Mouse (Mus musculus) forebrain, embryonic 13.5 days (tissue): ENCODE data around the gene Atp1b1. TPM values are rescaled to one million over a fixed set of nuclear protein-coding genes. Genes with fewer than 3 reads are reported as not detected.

ENCODE experiments used
- ATAC-seq: fragments of 200-750 bp; cut with Nextera tagmentation; 2 replicates; pipeline ENCODE4 v1.8.0; 2017
- H3K27ac ChIP-seq: fragments of 300-500 bp; sonication (generic); 2 replicates; pipeline ENCODE4 v1.5.1; 2015; ENCODE audit warnings: inconsistent platforms, mild to moderate bottlenecking, moderate library complexity
- H3K27me3 ChIP-seq: fragments of 300-500 bp; sonication (generic); 2 replicates; pipeline ENCODE4 v1.6.1; 2015; ENCODE audit warnings: mild to moderate bottlenecking, inconsistent platforms
- H3K36me3 ChIP-seq: fragments of 300-500 bp; sonication (generic); 2 replicates; pipeline ENCODE4 v1.6.1; 2015; ENCODE audit warnings: mild to moderate bottlenecking, inconsistent platforms; ENCODE audit not compliant: poor library complexity, severe bottlenecking
- H3K4me1 ChIP-seq: fragments of 300-500 bp; sonication (generic); 2 replicates; pipeline ENCODE4 v1.6.1; 2015; ENCODE audit warnings: inconsistent platforms
- H3K4me2 ChIP-seq: fragments of 300-500 bp; sonication (generic); 2 replicates; pipeline ENCODE4 v1.6.1; 2015; ENCODE audit warnings: inconsistent platforms, mild to moderate bottlenecking, moderate library complexity
- H3K4me3 ChIP-seq: fragments of 300-500 bp; sonication (generic); 2 replicates; pipeline ENCODE4 v1.5.1; 2015; ENCODE audit warnings: mild to moderate bottlenecking, inconsistent platforms
- H3K9ac ChIP-seq: fragments of 300-500 bp; sonication (generic); 2 replicates; pipeline ENCODE4 v1.6.1; 2015; ENCODE audit warnings: mild to moderate bottlenecking, inconsistent platforms
- H3K9me3 ChIP-seq: fragments of 300-500 bp; sonication (generic); replicated peaks from 2 replicates; pipeline ENCODE4 v1.6.1; 2016; ENCODE audit warnings: inconsistent platforms
- WGBS: fragments of 180-500 bp; shearing (Covaris S2); methylation state at CpG from one replicate; pipeline ENCODE4 v1.1.7; 2015; 5-methylcytosine and 5-hydroxymethylcytosine counted together
- polyA plus RNA-seq: library from polyadenylated mRNA; unstranded; fragments of >200 nt; fragmentation: Nextera tagmentation; extraction: Ambion mirVana; gene quantifications from 2 replicates; pipeline ENCODE4 v1.2.1, GENCODE M21; 2015

Atp1b1 gene
- polyA plus RNA-seq: 34.0 and 41.6 TPM in 2 replicates

DNA sequence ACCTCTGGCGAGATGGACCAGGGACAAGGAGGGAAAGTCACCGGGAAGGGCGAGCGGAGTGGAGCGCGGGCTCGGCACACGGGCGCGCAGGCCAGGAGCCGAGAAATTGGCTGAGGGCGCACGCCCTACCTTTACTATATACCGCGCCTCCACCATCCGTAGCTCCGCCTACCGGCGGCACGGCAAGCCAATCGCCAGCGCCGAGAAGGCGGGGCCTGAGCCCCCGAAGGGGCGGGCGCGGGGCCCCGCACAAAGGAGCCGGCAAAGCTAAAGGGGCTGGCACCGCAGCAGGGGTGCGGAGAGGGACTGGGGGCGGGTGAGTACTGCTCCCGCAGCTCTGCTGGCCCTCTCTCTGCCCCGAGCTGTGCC lies at the start of gene Atp1b1:
TSS of gene Atp1b1 (minus strand) at position 111 of the 369 bp plus-strand sequence.
- whole genome bisulfite sequencing: 0% methylated on average over 35 of the region's 35 CpGs
- peaks cover 18% of the 10 kb centered on the region; the same call in 1 of the 2 replicates for H3K27me3 ChIP-seq
- H3K4me2 ChIP-seq: peak within 1 kb of the TSS; percentile 84
- H3K9me3 ChIP-seq: no peaks in the 10 kb centered on the region
- H3K9ac ChIP-seq: peak within 1 kb of the TSS; percentile 81
- peak within 1 kb of the TSS; percentile 66 for H3K4me3 ChIP-seq
- peak within 1 kb of the TSS; percentile 87 for H3K27ac ChIP-seq
- peaks cover 45% of the 10 kb centered on the region for H3K4me1 ChIP-seq
- peaks cover 2% of the 10 kb centered on the region for H3K36me3 ChIP-seq
- ATAC-seq: peak; percentile 96

DNA sequence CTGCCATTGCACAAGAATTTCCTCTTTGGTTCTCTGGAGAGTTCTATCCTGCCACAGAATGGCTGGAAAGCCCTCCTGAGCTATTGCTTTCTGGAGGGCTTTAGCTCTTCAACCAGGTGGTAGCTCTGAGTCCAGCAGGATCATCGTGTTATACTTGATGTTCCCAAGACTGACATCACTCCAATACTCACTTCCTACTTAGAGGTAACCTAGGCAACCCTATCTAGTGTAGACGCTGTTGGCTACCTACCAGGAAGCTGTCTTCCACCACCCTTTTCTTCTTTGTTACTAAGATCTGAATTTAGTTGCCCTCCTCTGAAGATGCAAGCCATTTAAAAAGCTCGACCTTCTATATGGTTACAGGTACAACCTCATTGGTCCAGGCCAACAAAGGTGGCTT lies 46.9 kb upstream of the Atp1b1 start:
- no peaks in the 10 kb centered on the region for H3K9me3 ChIP-seq
- no peaks in the 10 kb centered on the region for H3K36me3 ChIP-seq
- no peak overlapping the region for H3K27ac ChIP-seq
- no peak for ATAC-seq
- H3K4me1 ChIP-seq: 0 out of 2 replicates have a peak, but pooled peaks cover 9% of the 10 kb centered on the region
- H3K4me3 ChIP-seq: no peak overlapping the region
- no peak overlapping the region for H3K4me2 ChIP-seq
- no peak overlapping the region for H3K9ac ChIP-seq
- 88% methylated on average over 3 of the region's 3 CpGs for WGBS
- H3K27me3 ChIP-seq: no peaks in the 10 kb centered on the region

DNA sequence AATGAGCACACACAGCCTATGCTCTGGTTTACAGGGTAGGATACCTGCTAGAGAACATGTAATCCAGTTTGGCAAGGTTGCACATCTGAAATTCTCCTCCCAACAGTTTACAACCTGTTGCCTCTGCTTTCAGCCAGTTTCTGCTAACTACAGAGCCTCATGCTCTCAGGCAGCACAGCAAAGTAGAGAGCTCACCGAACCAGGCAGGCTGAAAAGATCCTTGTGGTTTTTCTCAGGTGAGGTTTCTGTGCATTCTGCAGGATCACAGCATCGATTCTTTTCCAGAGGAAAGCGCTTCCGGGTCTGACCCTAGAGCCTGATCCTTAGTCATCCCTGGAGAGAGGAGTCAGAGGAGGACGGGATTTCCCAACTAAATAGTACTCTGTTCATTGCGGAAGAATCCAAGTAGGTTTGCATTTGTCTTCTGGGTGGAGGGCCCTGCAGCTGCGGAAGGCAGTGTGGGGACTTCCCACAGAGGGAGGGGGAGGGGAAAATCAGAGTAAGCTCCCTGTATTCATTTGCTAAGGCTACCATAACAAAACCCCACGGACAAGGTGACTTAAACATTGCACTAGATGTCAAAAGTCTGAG lies 45.1 kb upstream of the Atp1b1 start:
- 52% methylated on average over 8 of the region's 8 CpGs for WGBS
- 0 out of 2 replicates have a peak, but pooled peaks cover 6% of the 10 kb centered on the region for H3K4me1 ChIP-seq
- ATAC-seq: no peak
- no peak overlapping the region for H3K27ac ChIP-seq
- H3K9me3 ChIP-seq: no peaks in the 10 kb centered on the region
- no peak overlapping the region for H3K9ac ChIP-seq
- no peak overlapping the region for H3K4me2 ChIP-seq
- no peaks in the 10 kb centered on the region for H3K36me3 ChIP-seq
- no peaks in the 10 kb centered on the region for H3K27me3 ChIP-seq
- no peak overlapping the region for H3K4me3 ChIP-seq

GRCm38 (mm10) chr1:164502231-164502630 lies 44.1 kb upstream of the Atp1b1 start:
- H3K27ac ChIP-seq: no peak overlapping the region
- 83% methylated on average over 7 of the region's 7 CpGs for WGBS
- no peaks in the 10 kb centered on the region for H3K36me3 ChIP-seq
- no peak overlapping the region for H3K4me2 ChIP-seq
- H3K27me3 ChIP-seq: no peaks in the 10 kb centered on the region
- H3K4me3 ChIP-seq: no peak overlapping the region
- H3K9ac ChIP-seq: no peak overlapping the region
- ATAC-seq: no peak
- H3K4me1 ChIP-seq: no peaks in the 10 kb centered on the region
- no peaks in the 10 kb centered on the region for H3K9me3 ChIP-seq

GRCm38 (mm10) chr1:164494741-164495512 lies 36.8 kb upstream of the Atp1b1 start:
- 66% methylated on average over 8 of the region's 8 CpGs for WGBS
- no peak overlapping the region for H3K4me3 ChIP-seq
- ATAC-seq: no peak

GRCm38 (mm10) chr1:164494215-164494614 lies 36.1 kb upstream of the Atp1b1 start:
- no peaks in the 10 kb centered on the region for H3K9me3 ChIP-seq
- no peaks in the 10 kb centered on the region for H3K4me1 ChIP-seq
- WGBS: 62% methylated on average over 4 of the region's 4 CpGs
- no peaks in the 10 kb centered on the region for H3K36me3 ChIP-seq
- H3K27me3 ChIP-seq: no peaks in the 10 kb centered on the region
- H3K4me2 ChIP-seq: no peak overlapping the region
- H3K9ac ChIP-seq: no peak overlapping the region
- no peak overlapping the region for H3K4me3 ChIP-seq
- no peak for ATAC-seq
- no peak overlapping the region for H3K27ac ChIP-seq

More at GRCm38 (mm10) chr1:164494741-164495512, 36.8 kb upstream of the Atp1b1 start:
- H3K27ac ChIP-seq: no peak overlapping the region
- no peak overlapping the region for H3K4me2 ChIP-seq
- H3K9me3 ChIP-seq: no peaks in the 10 kb centered on the region
- H3K27me3 ChIP-seq: no peaks in the 10 kb centered on the region
- H3K9ac ChIP-seq: no peak overlapping the region
- no peaks in the 10 kb centered on the region for H3K4me1 ChIP-seq
- no peaks in the 10 kb centered on the region for H3K36me3 ChIP-seq

DNA sequence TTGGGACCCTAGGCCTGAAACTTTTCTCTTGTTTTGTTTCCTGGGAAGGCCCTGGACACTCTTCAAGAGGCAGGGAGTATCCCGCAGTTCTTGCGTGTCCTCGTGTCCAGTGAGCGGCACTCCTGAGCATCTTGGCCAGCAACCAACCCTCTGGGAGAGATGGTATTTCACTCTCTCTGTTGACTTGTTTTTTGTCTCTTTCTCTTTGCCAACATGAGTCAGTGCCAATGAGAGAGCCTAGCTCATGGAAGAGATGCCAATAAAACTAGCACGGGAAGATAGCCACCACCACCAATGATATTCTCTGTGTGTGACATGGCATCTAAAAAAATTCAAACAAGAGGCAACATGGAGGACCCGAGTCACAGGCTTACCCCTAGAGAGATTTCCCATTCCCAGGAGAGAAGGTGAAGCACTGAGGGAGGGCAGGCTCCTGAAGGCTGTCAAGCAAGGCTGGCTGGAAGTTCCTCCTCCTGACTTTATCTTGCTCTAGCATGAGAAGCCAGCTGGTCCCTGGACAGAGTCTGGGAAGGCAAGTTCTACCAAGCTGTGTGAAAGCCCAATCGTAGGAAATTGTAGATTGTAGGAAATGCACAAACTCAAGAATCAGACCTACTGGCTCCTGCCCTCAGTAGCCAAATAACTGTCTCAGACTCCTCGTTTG lies 35.0 kb upstream of the Atp1b1 start:
- no peak overlapping the region for H3K27ac ChIP-seq
- H3K4me3 ChIP-seq: no peak overlapping the region
- no peak overlapping the region for H3K4me2 ChIP-seq
- WGBS: 85% methylated on average over 8 of the region's 8 CpGs
- no peaks in the 10 kb centered on the region for H3K36me3 ChIP-seq
- H3K27me3 ChIP-seq: no peaks in the 10 kb centered on the region
- no peaks in the 10 kb centered on the region for H3K9me3 ChIP-seq
- H3K4me1 ChIP-seq: no peaks in the 10 kb centered on the region
- no peak overlapping the region for H3K9ac ChIP-seq
- no peak for ATAC-seq

DNA sequence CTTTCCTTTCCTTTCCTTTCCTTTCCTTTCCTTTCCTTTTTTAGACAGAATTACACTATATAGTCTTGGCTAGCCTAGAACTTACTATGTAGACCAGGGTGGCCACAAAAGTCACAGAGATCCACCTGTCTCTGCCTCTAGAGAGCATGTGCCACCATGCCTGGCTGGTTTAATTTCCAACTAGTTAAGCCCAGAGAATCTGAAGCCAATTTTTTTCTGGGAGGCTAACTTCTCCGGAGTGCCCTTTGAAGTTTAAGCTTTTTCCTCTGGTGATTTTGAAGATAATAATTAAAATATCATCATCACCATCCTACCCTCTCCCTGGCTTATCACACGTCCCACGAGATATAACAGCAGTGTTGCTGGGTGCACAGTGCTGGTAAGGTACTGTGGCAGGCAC lies 34.3 kb upstream of the Atp1b1 start:
- WGBS: 82% methylated on average over 3 of the region's 3 CpGs
- Histone ChIP-seq H3K36me3 (no peaks in the 10 kb centered on the region), H3K9ac (no peak overlapping the region), H3K27ac (no peak overlapping the region), H3K4me3 (no peak overlapping the region), H3K27me3 (no peaks in the 10 kb centered on the region), H3K4me2 (no peak overlapping the region), H3K4me1 (no peaks in the 10 kb centered on the region), H3K9me3 (no peaks in the 10 kb centered on the region)
- no peak for ATAC-seq

DNA sequence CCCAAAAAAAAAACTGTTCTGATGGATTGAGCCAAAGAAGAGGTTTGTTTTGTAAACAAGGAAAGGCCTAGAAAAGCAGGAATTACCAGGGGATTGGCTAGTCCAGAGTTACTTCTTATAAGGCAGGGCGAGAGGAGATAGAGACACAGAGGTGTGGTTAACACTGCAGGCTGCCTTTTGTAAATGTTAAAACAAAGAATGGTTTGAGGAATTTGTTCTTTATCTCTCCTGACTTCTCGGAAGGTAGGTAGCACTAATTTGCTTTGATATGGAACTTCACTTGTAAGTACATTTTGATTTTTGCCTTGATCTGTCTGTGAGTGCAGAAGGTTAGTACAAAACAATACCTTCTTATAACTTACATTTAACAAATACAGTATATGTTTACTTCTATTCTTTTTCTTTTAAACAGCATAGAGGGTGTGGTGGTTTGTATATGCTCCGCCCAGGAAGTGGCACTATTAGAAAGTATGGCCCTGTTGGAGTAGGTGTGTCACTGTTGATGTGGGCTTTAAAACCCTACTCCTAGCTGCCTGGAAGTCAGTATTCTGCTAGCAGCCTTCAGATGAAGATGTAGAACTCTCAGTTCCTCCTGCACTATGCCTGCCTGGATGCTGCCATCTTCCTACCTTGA lies 31.9 kb upstream of the Atp1b1 start:
- Histone ChIP-seq H3K4me1 (no peaks in the 10 kb centered on the region), H3K4me3 (no peak overlapping the region), H3K27ac (no peak overlapping the region), H3K9me3 (no peaks in the 10 kb centered on the region), H3K9ac (no peak overlapping the region), H3K4me2 (no peak overlapping the region), H3K36me3 (no peaks in the 10 kb centered on the region), H3K27me3 (no peaks in the 10 kb centered on the region)
- no peak for ATAC-seq
- 83% methylated on average over 3 of the region's 3 CpGs for WGBS

DNA sequence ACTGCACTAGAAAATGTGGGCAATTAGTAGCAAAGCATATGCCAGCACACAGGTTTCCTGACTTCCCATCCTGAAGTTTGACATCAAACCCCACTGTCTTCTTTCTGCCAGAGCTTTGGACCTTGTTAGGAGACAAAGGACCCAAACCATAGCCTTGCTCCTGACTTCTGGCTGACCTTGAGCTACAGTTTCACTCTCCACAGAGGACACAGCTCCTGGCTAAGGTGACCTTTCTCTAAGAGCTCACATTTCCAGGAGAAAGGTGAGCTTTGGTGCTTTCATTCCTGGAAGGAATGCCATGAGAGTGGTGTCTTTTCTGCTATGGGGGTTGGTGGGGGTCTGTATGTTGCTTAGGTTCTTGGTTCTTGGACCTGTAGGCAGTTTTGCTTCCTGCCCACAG lies 25.6 kb upstream of the Atp1b1 start:
- Histone ChIP-seq H3K4me1 (no peaks in the 10 kb centered on the region), H3K9ac (no peak overlapping the region), H3K4me2 (no peak overlapping the region), H3K27ac (no peak overlapping the region), H3K4me3 (no peak overlapping the region), H3K27me3 (no peaks in the 10 kb centered on the region), H3K9me3 (no peaks in the 10 kb centered on the region), H3K36me3 (no peaks in the 10 kb centered on the region)
- ATAC-seq: no peak

DNA sequence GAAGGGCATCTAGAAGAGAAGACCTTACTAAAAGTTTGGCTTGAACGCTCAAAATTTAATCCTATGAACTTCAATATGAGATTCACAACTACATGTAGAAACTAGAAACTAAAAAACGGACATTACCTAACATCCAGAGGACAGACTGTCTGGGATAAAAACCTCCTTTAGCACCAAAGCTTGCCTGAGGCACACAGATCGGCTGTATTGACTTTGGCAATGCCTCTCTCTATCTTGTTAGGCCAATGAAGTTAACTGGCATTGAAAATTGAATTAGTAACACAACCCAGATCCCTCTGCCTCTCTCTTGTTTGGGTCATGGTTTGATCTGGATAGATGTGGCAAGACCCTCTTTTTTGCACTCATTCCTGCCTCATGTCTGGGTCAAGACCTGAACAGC lies 24.7 kb upstream of the Atp1b1 start:
- no peak overlapping the region for H3K9ac ChIP-seq
- no peak for ATAC-seq
- 89% methylated on average over 3 of the region's 3 CpGs for WGBS
- no peak overlapping the region for H3K27ac ChIP-seq
- H3K36me3 ChIP-seq: no peaks in the 10 kb centered on the region
- no peaks in the 10 kb centered on the region for H3K27me3 ChIP-seq
- H3K9me3 ChIP-seq: no peaks in the 10 kb centered on the region
- no peaks in the 10 kb centered on the region for H3K4me1 ChIP-seq
- H3K4me2 ChIP-seq: no peak overlapping the region
- no peak overlapping the region for H3K4me3 ChIP-seq
